Mouse (Mus musculus) bone marrow, adult 2 months (tissue): ENCODE data around the gene Plin3.

ENCODE experiments used
- CTCF ChIP-seq: fragments of 200-500 bp; IDR thresholded peaks from 2 replicates; pipeline ENCODE4 v1.5.1; 2011; ENCODE audit warnings: low read length, control low read depth; ENCODE audit not compliant: control insufficient read depth, insufficient read depth
- POLR2A ChIP-seq: fragments of 200-500 bp; IDR thresholded peaks from 2 replicates; pipeline ENCODE4 v1.6.1; 2011; ENCODE audit warnings: low read depth, mild to moderate bottlenecking, control low read depth, low read length, borderline replicate concordance; ENCODE audit not compliant: control insufficient read depth

GRCm38 (mm10) chr17:56294241-56294640, 1.6 kb upstream of the Plin3 start:
- TF ChIP-seq CTCF (no peak), POLR2A (no peak)
